Mouse (Mus musculus) CH12.LX (cell line): ENCODE results near the gene Pcsk6. TPM values are rescaled to one million over a fixed set of nuclear protein-coding genes. Genes with fewer than 3 reads are reported as not detected.

Experiments
- DNase-seq: peaks from one replicate; pipeline ENCODE4 v3.0.0-alpha.2; 2013; ENCODE audit errors: extremely low read depth
- H3K27ac ChIP-seq: 2 replicates; pipeline ENCODE4 v1.5.1; 2012; ENCODE audit warnings: low read depth, mild to moderate bottlenecking, control low read depth, moderate library complexity; ENCODE audit not compliant: insufficient read depth
- H3K27me3 ChIP-seq: replicated peaks from 2 replicates; pipeline ENCODE3; 2012; ENCODE audit warnings: inconsistent platforms
- H3K36me3 ChIP-seq, 2 experiments: replicated peaks in 1 of 2; 2 replicates each; pipeline versions ENCODE3 to v1.6.1; 2012; ENCODE audit warnings: inconsistent platforms in 1 of 2, low read length in 1 of 2, mild to moderate bottlenecking in 1 of 2, mixed read lengths in 1 of 2, moderate library complexity in 1 of 2; ENCODE audit not compliant: control insufficient read depth in 1 of 2, insufficient read depth in 1 of 2
- H3K4me1 ChIP-seq, 2 experiments: 2 replicates each; pipeline ENCODE4 v1.6.1; 2012; ENCODE audit warnings: inconsistent platforms in 1 of 2, moderate library complexity in 1 of 2; ENCODE audit not compliant: insufficient read depth in 2 of 2, control insufficient read depth in 1 of 2
- H3K4me2 ChIP-seq: 2 replicates; pipeline ENCODE4 v1.6.1; 2012; ENCODE audit warnings: low read depth, mild to moderate bottlenecking, control low read depth; ENCODE audit not compliant: poor library complexity, insufficient read depth, severe bottlenecking
- H3K4me3 ChIP-seq, 3 experiments: fragments of 150-350 bp in 1 of 3; sonication (generic) in 1 of 3; replicated peaks in 1 of 3; 2 replicates each; pipeline versions ENCODE3 to v1.5.1; 2011 to 2012; ENCODE audit warnings: low read depth in 2 of 3, low read length in 2 of 3, mild to moderate bottlenecking in 2 of 3, moderate library complexity in 2 of 3, control low read depth in 1 of 3, improper control_type of control experiment in 1 of 3, inconsistent platforms in 1 of 3, mixed read lengths in 1 of 3; ENCODE audit not compliant: poor library complexity in 1 of 3
- H3K79me2 ChIP-seq: replicated peaks from 2 replicates; pipeline ENCODE4 v1.6.1; 2012; ENCODE audit warnings: mild to moderate bottlenecking, moderate library complexity; ENCODE audit not compliant: control insufficient read depth, poor library complexity, insufficient read depth, severe bottlenecking; ENCODE audit errors: extremely low read depth
- H3K9ac ChIP-seq: 2 replicates; pipeline ENCODE4 v1.6.1; 2012; ENCODE audit warnings: low read depth, mild to moderate bottlenecking, control low read depth, moderate library complexity; ENCODE audit not compliant: insufficient read depth
- H3K9me3 ChIP-seq: replicated peaks from 2 replicates; pipeline ENCODE3; 2012; ENCODE audit warnings: low read length, inconsistent platforms, mixed read lengths
- CHD1 ChIP-seq: IDR thresholded peaks from 2 replicates; pipeline ENCODE4 v1.6.1; 2012; ENCODE audit warnings: low read depth, low read length, improper control_type of control experiment, inconsistent platforms
- CTCF ChIP-seq, 2 experiments: IDR thresholded peaks in 1 of 2; conservative IDR thresholded peaks in 1 of 2; 2 replicates each; pipeline ENCODE4 v1.5.1; 2011 to 2012; ENCODE audit warnings: low read depth in 2 of 2, low read length in 2 of 2, improper control_type of control experiment in 1 of 2, inconsistent platforms in 1 of 2, mild to moderate bottlenecking in 1 of 2, moderate library complexity in 1 of 2
- E2F4 ChIP-seq: IDR thresholded peaks from 2 replicates; pipeline ENCODE4 v1.6.1; 2011; ENCODE audit warnings: low read depth, low read length, improper control_type of control experiment; ENCODE audit not compliant: insufficient replicate concordance
- ETS1 ChIP-seq: conservative IDR thresholded peaks from 2 replicates; pipeline ENCODE4 v1.6.1; 2012; ENCODE audit warnings: low read depth, mild to moderate bottlenecking, inconsistent platforms, low read length, improper control_type of control experiment, moderate library complexity
- GABPA ChIP-seq: IDR thresholded peaks from 2 replicates; pipeline ENCODE4 v1.6.1; 2012; ENCODE audit warnings: low read depth, low read length, improper control_type of control experiment, inconsistent platforms; ENCODE audit not compliant: insufficient replicate concordance
- HCFC1 ChIP-seq: IDR thresholded peaks from 2 replicates; pipeline ENCODE4 v1.6.1; 2012; ENCODE audit warnings: low read depth, mild to moderate bottlenecking, inconsistent platforms, low read length, improper control_type of control experiment
- JUN ChIP-seq: IDR thresholded peaks from 2 replicates; pipeline ENCODE4 v1.6.1; 2011; ENCODE audit warnings: low read depth, mild to moderate bottlenecking, low read length, improper control_type of control experiment, moderate library complexity; ENCODE audit not compliant: insufficient read depth
- JUND ChIP-seq: conservative IDR thresholded peaks from 2 replicates; pipeline ENCODE4 v1.6.1; 2011; ENCODE audit warnings: low read depth, low read length, improper control_type of control experiment
- KAT2A ChIP-seq: IDR thresholded peaks from 2 replicates; pipeline ENCODE4 v1.6.1; 2012; ENCODE audit warnings: low read length, improper control_type of control experiment, inconsistent platforms; ENCODE audit not compliant: insufficient replicate concordance
- MAZ ChIP-seq: IDR thresholded peaks from 2 replicates; pipeline ENCODE4 v1.6.1; 2012; ENCODE audit warnings: low read depth, mild to moderate bottlenecking, inconsistent platforms, low read length, improper control_type of control experiment, moderate library complexity
- MEF2A ChIP-seq: IDR thresholded peaks from 2 replicates; pipeline ENCODE4 v1.6.1; 2014; ENCODE audit warnings: low read depth, mild to moderate bottlenecking, inconsistent platforms, low read length, improper control_type of control experiment, borderline replicate concordance
- MYC ChIP-seq: IDR thresholded peaks from 2 replicates; pipeline ENCODE4 v1.6.1; 2011; ENCODE audit warnings: low read depth, mild to moderate bottlenecking, improper control_type of control experiment, low read length
- NRF1 ChIP-seq: IDR thresholded peaks from 2 replicates; pipeline ENCODE4 v1.6.1; 2014; ENCODE audit warnings: low read depth, mild to moderate bottlenecking, inconsistent platforms, low read length, improper control_type of control experiment, moderate library complexity
- RAD21 ChIP-seq: IDR thresholded peaks from 2 replicates; pipeline ENCODE4 v1.6.1; 2011; ENCODE audit warnings: low read depth, mild to moderate bottlenecking, low read length, improper control_type of control experiment, moderate library complexity
- RCOR1 ChIP-seq: conservative IDR thresholded peaks from 2 replicates; pipeline ENCODE4 v1.6.1; 2012; ENCODE audit warnings: low read depth, mild to moderate bottlenecking, inconsistent platforms, low read length, improper control_type of control experiment
- TBP ChIP-seq: conservative IDR thresholded peaks from 2 replicates; pipeline ENCODE4 v1.6.1; 2011; ENCODE audit warnings: low read depth, low read length, improper control_type of control experiment
- TCF12 ChIP-seq: IDR thresholded peaks from 2 replicates; pipeline ENCODE4 v1.6.1; 2014; ENCODE audit warnings: low read depth, mild to moderate bottlenecking, inconsistent platforms, low read length, improper control_type of control experiment
- USF1 ChIP-seq: IDR thresholded peaks from 2 replicates; pipeline ENCODE4 v1.6.1; 2014; ENCODE audit warnings: low read depth, mild to moderate bottlenecking, inconsistent platforms, low read length, improper control_type of control experiment
- ZC3H11A ChIP-seq: IDR thresholded peaks from 2 replicates; pipeline ENCODE4 v1.6.1; 2012; ENCODE audit warnings: low read depth, mild to moderate bottlenecking, inconsistent platforms, low read length, improper control_type of control experiment
- ZKSCAN1 ChIP-seq: IDR thresholded peaks from 2 replicates; pipeline ENCODE4 v1.6.1; 2012; ENCODE audit warnings: low read depth, inconsistent platforms, low read length, improper control_type of control experiment, borderline replicate concordance
- ZMIZ1 ChIP-seq: IDR thresholded peaks from 2 replicates; pipeline ENCODE4 v1.6.1; 2012; ENCODE audit warnings: low read depth, mild to moderate bottlenecking, inconsistent platforms, low read length, improper control_type of control experiment
- ZNF384 ChIP-seq: IDR thresholded peaks from 2 replicates; pipeline ENCODE4 v1.6.1; 2012; ENCODE audit warnings: low read depth, low read length, improper control_type of control experiment, inconsistent platforms
- dilution Hi-C: fragments of 300-500 bp; cut with MboI; formaldehyde crosslinking; loops from 2 replicates; pipeline ENCODE4 v1.14.3; 2020; ENCODE audit warnings: low sequenced_read_pairs; ENCODE audit not compliant: extremely low pct_unique_long_range_greater_than_20kb, extremely low pct_ligation_motif_present
- in situ Hi-C: fragments of 300-500 bp; cut with MboI; formaldehyde crosslinking; loops from 3 replicates; pipeline ENCODE4 v1.14.3; 2019; ENCODE audit warnings: low sequenced_read_pairs, low pct_ligation_motif_present, low pct_unique_long_range_greater_than_20kb, mixed read lengths
- polyA plus RNA-seq: library from polyadenylated mRNA; unstranded; fragments of >175 nt; gene quantifications from 2 replicates; pipeline ENCODE4 v1.2.1, GENCODE M21; 2012; ENCODE audit warnings: low read depth; ENCODE audit not compliant: insufficient read length
- total RNA-seq, 2 experiments: library from RNA; depleted of rRNA; stranded (reverse); fragments of 300-350 nt in 1 of 2; fragments of >200 nt in 1 of 2; gene quantifications; 2 replicates each; pipeline ENCODE4 v1.2.3; 2012 to 2014

The Pcsk6 gene
- total and polyA plus RNA-seq, 3 experiments, result not detected

GRCm38 (mm10) chr7:65914761-65915301 lies 53.3 kb downstream of the Pcsk6 start:
- H3K79me2 ChIP-seq, result no peaks in the 10 kb centered on the region
- in situ Hi-C loops, result no loop called here
- H3K9ac ChIP-seq, result no peak overlapping the region
- DNase-seq, result no peak
- no peak overlapping the region for H3K4me2 ChIP-seq
- TF ChIP-seq RAD21 (no peak), KAT2A (no peak), JUN (no peak), E2F4 (no peak), ZMIZ1 (no peak), MAZ (no peak), MEF2A (no peak), ZNF384 (no peak), NRF1 (no peak), ETS1 (no peak), JUND (no peak), CTCF (conservative IDR thresholded peaks at IDR 0.05 in 1 of 2, IDR thresholded peaks at IDR 0.05 in 1 of 2; ENCODE audit: low read depth in 2 of 2, low read length in 2 of 2) (no peak), MYC (no peak), HCFC1 (no peak), ZC3H11A (no peak), CHD1 (no peak), TCF12 (no peak), GABPA (no peak), ZKSCAN1 (no peak)
- TF ChIP-seq, all 38 proteins: peak for 0
- dilution Hi-C loops, result no loop called here
- no peak overlapping the region for H3K27ac ChIP-seq
- H3K27me3 ChIP-seq, result peaks cover 70% of the 10 kb centered on the region
- H3K4me1 ChIP-seq, result no peaks in the 10 kb centered on the region
- no peak overlapping the region for H3K4me3 ChIP-seq
- no peaks in the 10 kb centered on the region for H3K36me3 ChIP-seq
- H3K9me3 ChIP-seq, result no peaks in the 10 kb centered on the region

GRCm38 (mm10) chr7:65915821-65916220 lies 54.3 kb downstream of the Pcsk6 start:
- H3K79me2 ChIP-seq, result no peaks in the 10 kb centered on the region
- dilution Hi-C loops (no loop called here), in situ Hi-C loops (no loop called here)
- peaks cover 72% of the 10 kb centered on the region for H3K27me3 ChIP-seq
- no peaks in the 10 kb centered on the region for H3K9me3 ChIP-seq
- H3K9ac ChIP-seq, result no peak overlapping the region
- H3K4me1 ChIP-seq, result no peaks in the 10 kb centered on the region
- H3K36me3 ChIP-seq, result no peaks in the 10 kb centered on the region
- no peak for DNase-seq
- no peak for TF ChIP-seq JUN
- TF ChIP-seq ZC3H11A, result no peak
- no peak for TF ChIP-seq RCOR1
- TF ChIP-seq ZKSCAN1, result no peak
- no peak for TF ChIP-seq TBP
- no peak for TF ChIP-seq USF1
- no peak for TF ChIP-seq ZNF384
- no peak for TF ChIP-seq RAD21
- TF ChIP-seq NRF1, result no peak
- TF ChIP-seq HCFC1, result no peak
- no peak for TF ChIP-seq GABPA
- H3K27ac ChIP-seq, result no peak overlapping the region
- no peak overlapping the region for H3K4me3 ChIP-seq
- no peak overlapping the region for H3K4me2 ChIP-seq
